Mouse (Mus musculus) lung, postnatal 0 days (tissue): Measurements from ENCODE around the gene Cldn13. TPM values are rescaled to one million over a fixed set of nuclear protein-coding genes. Genes with fewer than 3 reads are reported as not detected.

Source experiments
- ATAC-seq: fragments of 200-750 bp; cut with Nextera tagmentation; 2 replicates; pipeline ENCODE4 v1.8.0; 2017; ENCODE audit warnings: moderate library complexity
- DNase-seq: peaks from one replicate; pipeline ENCODE4 v3.0.0-alpha.2; 2016; ENCODE audit warnings: low spot score
- H3K27ac ChIP-seq: fragments of 300-500 bp; sonication (generic); 2 replicates; pipeline ENCODE4 v1.5.1; 2014; ENCODE audit warnings: antibody characterized with exemption, mild to moderate bottlenecking, low read length, mixed read lengths
- H3K27me3 ChIP-seq: fragments of 300-500 bp; sonication (generic); replicated peaks from 2 replicates; pipeline ENCODE4 v1.6.1; 2014; ENCODE audit warnings: low read length, mixed read lengths; ENCODE audit not compliant: insufficient read depth
- H3K36me3 ChIP-seq: fragments of 300-500 bp; sonication (generic); 2 replicates; pipeline ENCODE4 v1.6.1; 2014; ENCODE audit warnings: low read length, mixed read lengths; ENCODE audit not compliant: insufficient read depth
- H3K4me1 ChIP-seq: fragments of 300-500 bp; sonication (generic); 2 replicates; pipeline ENCODE4 v1.6.1; 2014; ENCODE audit warnings: antibody characterized with exemption, low read depth, low read length, mixed read lengths; ENCODE audit not compliant: insufficient read depth
- H3K4me2 ChIP-seq: fragments of 300-500 bp; sonication (generic); replicated peaks from 2 replicates; pipeline ENCODE4 v1.6.1; 2014; ENCODE audit warnings: low read depth, mild to moderate bottlenecking, low read length, moderate library complexity, mixed read lengths
- H3K4me3 ChIP-seq: fragments of 300-500 bp; sonication (generic); 2 replicates; pipeline ENCODE4 v1.5.1; 2014; ENCODE audit warnings: low read depth, low read length
- H3K9ac ChIP-seq: fragments of 300-500 bp; sonication (generic); replicated peaks from 2 replicates; pipeline ENCODE4 v1.6.1; 2014; ENCODE audit warnings: low read depth, mild to moderate bottlenecking
- H3K9me3 ChIP-seq: fragments of 300-500 bp; sonication (generic); 2 replicates; pipeline ENCODE4 v1.6.1; 2016; ENCODE audit warnings: low read length, mixed read lengths
- CTCF ChIP-seq: IDR thresholded peaks from 2 replicates; pipeline ENCODE4 v1.5.1; 2016; ENCODE audit warnings: antibody characterized with exemption, mild to moderate bottlenecking
- EP300 ChIP-seq: IDR thresholded peaks from 2 replicates; pipeline ENCODE4 v1.6.1; 2016; ENCODE audit warnings: antibody characterized with exemption, mild to moderate bottlenecking, control low read depth
- WGBS: fragments of 180-500 bp; shearing (Covaris S2); extraction: QIAGEN DNeasy Blood & Tissue Kit; methylation state at CpG from one replicate; pipeline ENCODE4 v1.1.7; 2014; 5-methylcytosine and 5-hydroxymethylcytosine counted together
- polyA plus RNA-seq: library from polyadenylated mRNA; unstranded; fragments of >200 nt; fragmentation: Nextera tagmentation; extraction: Ambion mirVana; gene quantifications from 2 replicates; pipeline ENCODE4 v1.2.1, GENCODE M21; 2015

Cldn13 gene
- polyA plus RNA-seq, 1 experiment from 2014 or later = 1.6 TPM

DNA sequence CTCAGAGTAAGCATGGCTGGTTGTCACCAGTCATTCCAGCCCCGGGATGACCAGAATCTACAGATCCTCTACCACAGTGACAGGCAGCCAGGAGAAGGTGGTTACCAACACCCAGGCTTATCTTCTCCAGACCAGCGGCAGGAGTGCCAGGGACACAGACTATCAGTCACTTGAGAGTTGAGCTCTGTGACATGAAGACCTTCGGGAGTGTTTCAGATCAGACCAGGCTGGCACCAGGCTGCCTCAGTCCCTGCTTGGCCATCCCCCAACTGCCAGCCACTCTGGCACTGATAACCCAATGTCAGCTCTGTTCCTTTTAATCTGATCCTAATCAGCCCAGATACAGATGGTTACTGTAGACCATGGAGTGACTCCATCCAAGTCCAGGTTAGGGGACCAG lies 3.8 kb upstream of the Cldn13 start:
- no peak overlapping the region for H3K4me2 ChIP-seq
- no peaks in the 10 kb centered on the region for H3K9me3 ChIP-seq
- no peak overlapping the region for H3K9ac ChIP-seq
- H3K27ac ChIP-seq = no peak overlapping the region
- H3K4me1 ChIP-seq = no peaks in the 10 kb centered on the region
- no peaks in the 10 kb centered on the region for H3K27me3 ChIP-seq
- no peaks in the 10 kb centered on the region for H3K36me3 ChIP-seq
- TF ChIP-seq CTCF = no peak
- no peak for TF ChIP-seq EP300
- H3K4me3 ChIP-seq = no peak overlapping the region
- DNase-seq (no peak), ATAC-seq (0 out of 2 replicates have a peak, but pooled peaks have one; percentile 18)
- 66% methylated on average over 3 of the region's 3 CpGs for WGBS

DNA sequence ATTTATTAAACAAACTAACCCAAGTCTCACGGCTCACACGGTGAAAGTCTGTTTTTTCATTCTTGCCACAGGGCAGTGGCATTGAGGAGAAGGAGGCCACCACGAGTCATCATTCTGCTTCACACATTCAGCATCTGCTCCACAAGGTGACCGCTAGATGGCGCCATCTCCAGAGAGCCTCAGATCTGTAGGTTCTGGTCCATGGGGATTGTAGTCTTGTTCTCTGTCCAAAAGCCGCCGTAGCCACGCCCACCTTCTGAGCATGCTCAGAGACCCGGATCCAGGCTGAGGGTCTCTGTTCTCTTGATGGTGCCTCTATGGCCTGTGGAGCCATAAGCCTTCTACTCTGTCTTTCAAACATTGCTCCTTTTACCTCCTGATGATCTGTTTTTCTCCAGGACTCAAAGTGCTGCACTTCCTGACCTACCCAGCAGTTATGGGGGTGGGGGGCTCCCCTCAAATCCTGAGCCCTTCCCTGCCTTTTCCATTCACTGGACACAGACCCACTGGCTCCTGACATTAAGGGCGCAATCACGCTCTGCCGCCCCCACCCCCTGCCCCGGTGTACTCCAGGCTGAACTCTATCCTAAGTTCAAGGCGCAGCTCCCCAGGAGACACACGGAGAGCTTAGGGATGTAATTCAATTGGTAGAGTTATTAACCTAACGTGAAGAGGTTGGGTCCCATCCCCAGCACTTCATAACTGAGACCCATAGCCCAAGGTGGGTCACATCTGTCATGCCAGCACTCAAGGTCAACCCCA lies 2.9 kb upstream of the Cldn13 start:
- no peak overlapping the region for H3K27ac ChIP-seq
- no peak overlapping the region for H3K9ac ChIP-seq
- WGBS = 43% methylated on average over 16 of the region's 16 CpGs
- peak; percentile 56 for ATAC-seq
- no peaks in the 10 kb centered on the region for H3K27me3 ChIP-seq
- no peak overlapping the region for H3K4me3 ChIP-seq
- no peaks in the 10 kb centered on the region for H3K36me3 ChIP-seq
- DNase-seq = peak; percentile 82
- H3K4me2 ChIP-seq = no peak overlapping the region
- TF ChIP-seq CTCF = peak; percentile 86
- TF ChIP-seq EP300 = no peak
- no peaks in the 10 kb centered on the region for H3K4me1 ChIP-seq
- no peaks in the 10 kb centered on the region for H3K9me3 ChIP-seq

DNA sequence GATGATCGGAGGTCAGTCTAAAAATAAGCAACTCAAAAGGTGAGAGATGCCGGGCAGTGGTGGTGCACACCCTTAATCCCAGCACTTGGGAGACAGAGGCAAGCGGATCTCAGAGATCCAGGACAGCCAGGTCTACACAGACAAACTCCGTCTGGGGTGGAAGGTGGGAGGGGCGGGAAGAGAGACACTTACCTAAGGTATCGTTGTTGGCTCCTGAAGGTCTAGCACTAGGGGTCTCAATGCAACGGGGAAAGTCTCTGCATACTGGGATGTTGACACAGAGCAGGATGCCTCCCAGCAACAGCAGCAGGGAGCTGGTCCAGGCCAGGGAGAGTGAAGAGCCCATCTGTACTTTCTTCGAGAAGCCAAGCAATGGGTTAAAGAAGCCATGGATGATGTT lies 816 bp downstream of the Cldn13 start:
- H3K4me1 ChIP-seq = no peaks in the 10 kb centered on the region
- TF ChIP-seq CTCF = no peak
- TF ChIP-seq EP300 = no peak
- no peaks in the 10 kb centered on the region for H3K9me3 ChIP-seq
- no peaks in the 10 kb centered on the region for H3K27me3 ChIP-seq
- no peak overlapping the region for H3K4me2 ChIP-seq
- H3K36me3 ChIP-seq = no peaks in the 10 kb centered on the region
- H3K27ac ChIP-seq = no peak overlapping the region
- H3K4me3 ChIP-seq = no peak overlapping the region
- DNase-seq (no peak), ATAC-seq (no peak)
- 65% methylated on average over 8 of the region's 8 CpGs for WGBS
- H3K9ac ChIP-seq = no peak overlapping the region

DNA sequence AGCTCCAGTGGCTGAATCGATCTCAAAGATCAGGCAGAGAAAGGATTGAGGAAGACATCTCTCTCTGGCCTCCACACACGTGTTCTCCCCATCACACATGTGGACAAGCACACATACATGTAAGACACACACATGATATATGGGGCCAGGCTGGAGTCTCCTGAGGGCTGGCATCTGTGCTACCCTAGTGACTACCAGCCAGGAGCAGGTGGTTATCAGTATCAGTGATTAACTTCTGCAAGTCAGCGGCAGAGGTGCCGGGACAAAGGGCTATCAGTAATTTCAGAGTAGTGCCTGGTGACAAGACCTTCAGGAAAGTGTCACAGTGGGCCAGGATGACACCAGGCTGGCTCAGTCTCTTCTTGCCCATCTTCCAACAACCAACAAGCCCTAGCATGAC lies 1.6 kb downstream of the Cldn13 start:
- no peaks in the 10 kb centered on the region for H3K4me1 ChIP-seq
- no peaks in the 10 kb centered on the region for H3K36me3 ChIP-seq
- DNase-seq = no peak
- no peaks in the 10 kb centered on the region for H3K9me3 ChIP-seq
- TF ChIP-seq EP300 (no peak), CTCF (no peak)
- WGBS = 84% methylated on average over 4 of the region's 4 CpGs
- ATAC-seq = peak; percentile 25; the same call in 1 of the 2 replicates
- H3K4me2 ChIP-seq = no peak overlapping the region
- H3K27ac ChIP-seq = no peak overlapping the region
- H3K27me3 ChIP-seq = no peaks in the 10 kb centered on the region
- H3K4me3 ChIP-seq = no peak overlapping the region
- H3K9ac ChIP-seq = no peak overlapping the region

DNA sequence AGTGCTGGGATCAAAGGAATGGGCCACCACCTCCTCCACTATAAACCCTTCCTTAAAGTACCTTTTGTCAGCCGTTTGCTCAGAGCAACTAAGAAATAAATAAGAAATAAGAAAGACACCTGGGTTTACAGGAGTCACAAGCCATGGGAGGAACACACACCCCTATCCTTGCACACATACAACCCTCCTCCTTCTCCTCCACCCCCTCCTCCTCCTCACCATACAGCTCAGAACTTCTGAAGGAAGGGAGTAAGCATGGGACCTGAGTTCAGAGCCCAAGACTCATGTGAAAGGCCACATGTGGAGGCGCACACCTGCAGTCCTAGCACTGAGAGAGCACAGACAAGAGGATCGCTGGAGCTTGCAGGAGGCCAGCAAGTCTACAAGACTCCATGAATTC lies 2.0 kb downstream of the Cldn13 start:
- Histone ChIP-seq H3K4me2 (no peak overlapping the region), H3K27ac (no peak overlapping the region), H3K9me3 (no peaks in the 10 kb centered on the region), H3K4me3 (no peak overlapping the region), H3K9ac (no peak overlapping the region), H3K4me1 (no peaks in the 10 kb centered on the region), H3K36me3 (no peaks in the 10 kb centered on the region), H3K27me3 (no peaks in the 10 kb centered on the region)
- DNase-seq (no peak), ATAC-seq (no peak)
- WGBS = 74% methylated on average over 3 of the region's 3 CpGs
- no peak for TF ChIP-seq EP300
- no peak for TF ChIP-seq CTCF

DNA sequence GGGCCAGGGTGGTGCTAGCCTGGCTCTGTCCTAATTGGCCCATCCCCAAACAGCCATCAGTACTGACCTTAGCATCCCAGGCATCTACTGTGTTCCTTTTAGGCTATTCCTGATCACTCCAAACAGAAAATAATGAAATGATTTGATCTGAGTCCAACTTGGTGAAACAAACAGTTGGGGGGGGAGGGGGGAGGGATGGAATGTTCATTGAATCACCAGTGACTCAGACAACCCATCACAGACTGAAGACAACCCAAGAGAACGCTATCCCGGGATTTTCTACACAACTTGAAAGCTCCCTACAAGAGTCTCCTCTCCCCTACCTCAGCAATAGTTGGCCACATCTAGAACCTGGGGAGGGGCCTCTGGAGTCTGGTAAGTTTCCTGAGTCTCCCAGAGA lies 3.4 kb downstream of the Cldn13 start:
- 0 out of 2 replicates have a peak, but pooled peaks have one; percentile 18 for ATAC-seq
- TF ChIP-seq CTCF = no peak
- no peak for TF ChIP-seq EP300
- 73% methylated on average over 2 of the region's 2 CpGs for WGBS

More for the DNA sequence above, 3.4 kb downstream of the Cldn13 start:
- Histone ChIP-seq H3K4me3 (no peak overlapping the region), H3K4me1 (no peaks in the 10 kb centered on the region), H3K9me3 (no peaks in the 10 kb centered on the region), H3K27ac (no peak overlapping the region), H3K27me3 (no peaks in the 10 kb centered on the region), H3K4me2 (no peak overlapping the region), H3K9ac (no peak overlapping the region), H3K36me3 (no peaks in the 10 kb centered on the region)
- peak; percentile 35 for DNase-seq
